Mouse (Mus musculus) bone marrow macrophage, adult 2 months (primary cell): ENCODE results near the gene 4930503B20Rik.

ENCODE experiments used
- CTCF ChIP-seq: IDR thresholded peaks from 2 replicates; pipeline ENCODE4 v1.5.1; 2012; ENCODE audit warnings: low read depth, mild to moderate bottlenecking, low read length, moderate library complexity
- POLR2A ChIP-seq: IDR thresholded peaks from 2 replicates; pipeline ENCODE4 v1.6.1; 2012; ENCODE audit warnings: mild to moderate bottlenecking, low read depth, low read length, borderline replicate concordance

- TF ChIP-seq POLR2A (no peak), CTCF (no peak)
Measured at GRCm38 (mm10) chr3:146661001-146661400, 9.9 kb upstream of the 4930503B20Rik start.
